ENCODE assay signal across 24 mouse cellular contexts in the genomic region with DNA sequence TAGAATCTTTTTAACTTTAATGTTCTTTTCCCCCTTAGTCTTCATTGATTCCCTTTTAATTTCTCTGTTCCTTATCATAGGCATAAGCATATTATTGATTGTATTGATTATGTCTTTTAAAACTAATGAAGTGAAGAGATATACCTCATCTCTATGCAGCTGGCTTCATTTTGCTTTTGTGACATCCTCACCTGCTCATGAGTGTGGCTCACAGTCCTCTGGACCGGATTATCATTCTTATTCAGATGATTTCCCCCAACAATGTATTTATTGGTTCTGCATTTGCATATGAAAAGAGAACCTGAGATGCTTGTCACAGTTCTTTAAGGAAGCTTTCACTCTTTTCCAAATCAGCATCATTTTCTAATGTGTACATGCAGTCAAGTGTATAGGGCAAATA.
"Had no signal": no experiment of that assay in that cellular context is flagged by ENCODE, and none has a peak within 500 bp of the region (broad histone marks: within the 10 kb centered on the region; RNA-seq: fewer than 3 reads in every experiment).

No protein-coding gene starts in this region.

- H3K4me2 ChIP-seq: heart, embryonic 11.5 days; heart, embryonic 13.5 days; heart, embryonic 15.5 days; hindbrain, embryonic 13.5 days; hindbrain, embryonic 15.5 days; kidney, embryonic 15.5 days; limb, embryonic 13.5 days; limb, embryonic 15.5 days had no signal

- H3K36me3 ChIP-seq: heart, embryonic 13.5 days; heart, embryonic 15.5 days; hindbrain, embryonic 13.5 days; hindbrain, embryonic 15.5 days; kidney, embryonic 15.5 days; limb, embryonic 13.5 days; limb, embryonic 15.5 days had no signal

- H3K4me3 ChIP-seq: gastrocnemius, adult 2 months; heart, adult 2 months; heart, embryonic 13.5 days; heart, embryonic 15.5 days; hindbrain, embryonic 13.5 days; hindbrain, embryonic 15.5 days; kidney, embryonic 15.5 days; limb, embryonic 13.5 days; limb, embryonic 15.5 days had no signal

- H3K4me1 ChIP-seq: hindbrain, embryonic 13.5 days; hindbrain, embryonic 15.5 days; kidney, embryonic 15.5 days; limb, embryonic 13.5 days; limb, embryonic 15.5 days had no signal

- H3K9ac ChIP-seq: heart, embryonic 13.5 days; heart, embryonic 15.5 days; hindbrain, embryonic 13.5 days; hindbrain, embryonic 15.5 days; kidney, embryonic 15.5 days; limb, embryonic 13.5 days; limb, embryonic 15.5 days had no signal

- H3K9me3 ChIP-seq: heart, embryonic 13.5 days; heart, embryonic 15.5 days; hindbrain, embryonic 13.5 days; hindbrain, embryonic 15.5 days; kidney, embryonic 15.5 days; limb, embryonic 13.5 days; limb, embryonic 15.5 days had no signal

- H3K27me3 ChIP-seq: heart, embryonic 13.5 days; heart, embryonic 15.5 days; hindbrain, embryonic 13.5 days; hindbrain, embryonic 15.5 days; kidney, embryonic 15.5 days; limb, embryonic 13.5 days; limb, embryonic 15.5 days had no signal

- DNase-seq: gastrocnemius, adult 2 months; gastrocnemius, postnatal 10 days; gastrocnemius, postnatal 36 days; heart, adult 2 months; heart, postnatal 14 days; heart, postnatal 36 days; kidney, adult 11 months; kidney, adult 2 months; kidney, adult 9 months; kidney, postnatal 14 days; kidney, postnatal 36 days; layer of hippocampus, adult 9-11 months; layer of hippocampus, postnatal 36 days; left cerebral cortex, postnatal 4 days had no signal

- H3K27ac ChIP-seq: gastrocnemius, adult 2 months; heart, adult 2 months; heart, embryonic 13.5 days; heart, embryonic 15.5 days; hindbrain, embryonic 13.5 days; hindbrain, embryonic 15.5 days; hindbrain, postnatal 0 days; kidney, embryonic 15.5 days; kidney, postnatal 0 days; limb, embryonic 13.5 days; limb, embryonic 15.5 days had no signal

- ATAC-seq: hindbrain, postnatal 0 days had no signal
